Mouse (Mus musculus) heart, adult 2 months (tissue): Measurements from ENCODE around the gene 2310007B03Rik. TPM values are rescaled to one million over a fixed set of nuclear protein-coding genes. Genes with fewer than 3 reads are reported as not detected.

Experiments used
- DNase-seq, 2 experiments: peaks; one replicate each; pipeline ENCODE4 v3.0.0; 2021
- H3K27ac ChIP-seq: fragments of 200-600 bp; 2 replicates; pipeline ENCODE4 v1.8.1; 2022
- H3K27me3 ChIP-seq: fragments of 200-500 bp; 2 replicates; pipeline ENCODE4 v1.6.1; 2012; ENCODE audit warnings: mild to moderate bottlenecking, low read length, inconsistent platforms, mixed read lengths; ENCODE audit not compliant: control insufficient read depth, insufficient read depth
- H3K36me3 ChIP-seq: fragments of 200-500 bp; 2 replicates; pipeline ENCODE4 v1.6.1; 2012; ENCODE audit warnings: low read length, inconsistent platforms; ENCODE audit not compliant: control insufficient read depth, insufficient read depth
- H3K4me1 ChIP-seq: fragments of 200-500 bp; 2 replicates; pipeline ENCODE4 v1.6.1; 2011; ENCODE audit warnings: low read length; ENCODE audit not compliant: control insufficient read depth, insufficient read depth
- H3K4me3 ChIP-seq: fragments of 200-600 bp; 2 replicates; pipeline ENCODE4 v1.8.1; 2022
- H3K79me2 ChIP-seq: fragments of 200-500 bp; replicated peaks from 2 replicates; pipeline ENCODE4 v1.6.1; 2012; ENCODE audit warnings: mild to moderate bottlenecking, inconsistent platforms, low read length, moderate library complexity, mixed read lengths; ENCODE audit not compliant: control insufficient read depth, insufficient read depth
- H3K9ac ChIP-seq: fragments of 200-500 bp; 2 replicates; pipeline ENCODE4 v1.6.1; 2012; ENCODE audit warnings: low read depth, mild to moderate bottlenecking, control low read depth, inconsistent platforms, low read length, mixed read lengths
- CTCF ChIP-seq: fragments of 200-600 bp; IDR thresholded peaks from 2 replicates; pipeline ENCODE4 v1.8.1; 2022; ENCODE audit warnings: antibody characterized with exemption, mild to moderate bottlenecking, moderate library complexity
- EP300 ChIP-seq: fragments of 200-500 bp; IDR thresholded peaks from 2 replicates; pipeline ENCODE4 v1.6.1; 2011; ENCODE audit warnings: low read depth, low read length, control low read depth; ENCODE audit not compliant: insufficient read depth
- POLR2A ChIP-seq: fragments of 200-500 bp; IDR thresholded peaks from 2 replicates; pipeline ENCODE4 v1.6.1; 2011; ENCODE audit warnings: mild to moderate bottlenecking, low read depth, low read length, control low read depth; ENCODE audit not compliant: insufficient read depth
- WGBS: fragments of 180-500 bp; shearing (Covaris S2); methylation state at CpG from one replicate; pipeline ENCODE4 v1.1.7; 2018; 5-methylcytosine and 5-hydroxymethylcytosine counted together
- intact Hi-C: fragments of 180-260 bp; cut with DNase I; formaldehyde crosslinking; loops from one replicate; pipeline ENCODE4 v1.15.1; 2025
- polyA plus RNA-seq: library from polyadenylated mRNA; depleted of rRNA; stranded (reverse); fragments of >200 nt; gene quantifications from 2 replicates; pipeline ENCODE4 v1.2.3, GENCODE M21; 2012
- total RNA-seq, 2 experiments: library from RNA; stranded (reverse); gene quantifications; 2 replicates each; pipeline ENCODE4 v1.2.3; 2021

2310007B03Rik gene
- total and polyA plus RNA-seq, 3 experiments, result 0.82 TPM; not detected in 2

- Histone ChIP-seq H3K4me1 (no peaks in the 10 kb centered on the region), H3K4me3 (no peak overlapping the region), H3K27ac (no peak overlapping the region), H3K36me3 (no peaks in the 10 kb centered on the region), H3K9ac (no peak overlapping the region), H3K27me3 (no peaks in the 10 kb centered on the region), H3K79me2 (no peaks in the 10 kb centered on the region)
- intact Hi-C loops, result no loop called here
- 81% methylated on average over 3 of the region's 3 CpGs for WGBS
- no peak for DNase-seq
- TF ChIP-seq POLR2A (no peak), CTCF (no peak), EP300 (no peak)
These were observed 34.2 kb upstream of the 2310007B03Rik start for GRCm38 (mm10) chr1:93194961-93195360.

- intact Hi-C loops, result no loop called here
- H3K4me3 ChIP-seq, result no peak overlapping the region
- no peaks in the 10 kb centered on the region for H3K36me3 ChIP-seq
- no peak for DNase-seq
- no peaks in the 10 kb centered on the region for H3K27me3 ChIP-seq
- H3K79me2 ChIP-seq, result no peaks in the 10 kb centered on the region
- TF ChIP-seq CTCF (no peak), EP300 (no peak), POLR2A (no peak)
- no peaks in the 10 kb centered on the region for H3K4me1 ChIP-seq
- H3K9ac ChIP-seq, result no peak overlapping the region
- no peak overlapping the region for H3K27ac ChIP-seq
- 34% methylated on average over 11 of the region's 17 CpGs for WGBS
These were observed 30.1 kb upstream of the 2310007B03Rik start for GRCm38 (mm10) chr1:93190726-93191305.

DNA sequence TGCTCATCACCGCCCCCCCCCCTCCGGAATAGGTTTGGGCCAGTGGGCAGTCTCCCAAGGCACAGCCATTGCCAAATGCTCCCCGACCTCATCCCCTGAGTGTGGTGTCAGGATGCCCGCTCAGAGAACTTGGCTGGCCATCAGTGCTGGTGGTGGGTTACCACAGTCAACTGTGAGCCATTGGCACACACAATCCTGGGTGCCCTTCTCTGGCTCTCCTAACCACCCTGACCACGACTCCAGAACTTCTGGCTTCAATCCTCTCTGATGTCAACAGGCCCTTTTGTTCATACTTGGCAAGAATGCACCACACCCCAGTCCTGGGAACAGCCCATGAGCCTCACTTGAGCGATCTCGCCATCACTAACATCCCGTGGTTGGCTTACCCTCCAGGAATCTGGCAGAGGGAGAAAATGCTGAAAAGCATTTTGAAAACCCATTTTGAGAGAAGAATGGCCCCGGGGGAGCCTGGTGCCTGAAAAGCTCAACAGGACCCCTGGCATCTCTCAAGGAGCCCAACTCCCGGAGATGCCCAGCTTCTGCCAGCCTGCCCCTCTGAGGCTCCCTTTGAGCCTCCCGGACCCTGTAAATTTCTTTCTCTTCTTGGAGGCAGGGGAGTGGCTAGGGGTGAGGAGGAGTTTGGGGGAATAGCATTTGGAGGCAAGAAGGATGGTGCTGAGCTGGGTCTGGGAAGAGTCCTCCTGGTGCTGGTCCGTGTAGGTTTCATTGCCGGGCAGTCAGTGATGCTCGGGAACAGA, 23.5 kb upstream of the 2310007B03Rik start:
- Histone ChIP-seq H3K9ac (no peak overlapping the region), H3K36me3 (no peaks in the 10 kb centered on the region), H3K27me3 (no peaks in the 10 kb centered on the region), H3K27ac (no peak overlapping the region), H3K4me1 (no peaks in the 10 kb centered on the region), H3K4me3 (no peak overlapping the region), H3K79me2 (no peaks in the 10 kb centered on the region)
- no peak for DNase-seq
- WGBS, result 63% methylated on average over 14 of the region's 14 CpGs
- intact Hi-C loops, result no loop called here
- no peak for TF ChIP-seq EP300
- TF ChIP-seq POLR2A, result no peak
- TF ChIP-seq CTCF, result no peak

DNA sequence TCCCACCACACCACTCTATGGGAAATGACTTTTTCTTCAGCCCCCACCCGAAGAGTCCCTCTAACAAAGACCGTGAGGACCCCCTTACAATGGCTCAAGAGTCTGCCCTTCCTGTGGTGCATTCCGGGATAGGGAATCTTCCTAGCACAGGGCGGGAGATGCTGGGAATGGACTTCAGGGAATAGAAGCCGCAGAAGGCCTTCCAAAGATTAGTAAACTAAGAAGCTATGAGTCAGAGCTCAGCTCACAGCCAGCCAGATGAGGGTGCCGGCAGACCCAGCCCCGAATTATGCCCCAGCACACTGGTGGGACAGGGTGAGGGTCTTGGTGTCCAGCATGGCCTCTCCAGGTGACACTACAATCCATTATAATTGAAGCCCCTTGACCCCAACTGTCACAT, 21.5 kb upstream of the 2310007B03Rik start:
- Histone ChIP-seq H3K79me2 (no peaks in the 10 kb centered on the region), H3K9ac (no peak overlapping the region), H3K27ac (no peak overlapping the region), H3K27me3 (no peaks in the 10 kb centered on the region), H3K4me1 (no peaks in the 10 kb centered on the region), H3K36me3 (no peaks in the 10 kb centered on the region), H3K4me3 (no peak overlapping the region)
- 83% methylated on average over 7 of the region's 7 CpGs for WGBS
- intact Hi-C loops, result no loop called here
- no peak for TF ChIP-seq EP300
- TF ChIP-seq POLR2A, result no peak
- no peak for TF ChIP-seq CTCF
- DNase-seq, result no peak

- no peaks in the 10 kb centered on the region for H3K79me2 ChIP-seq
- TF ChIP-seq EP300 (no peak), POLR2A (no peak), CTCF (no peak)
- WGBS, result 9% methylated on average over 44 of the region's 44 CpGs
- peak overlapping the region; percentile 29 for H3K9ac ChIP-seq
- peak; percentile 73 to 76 for DNase-seq
- no peak overlapping the region for H3K4me3 ChIP-seq
- intact Hi-C loops, result loop anchor here (5.0 kb wide), 2 partner anchors 41 to 166 kb away; partner anchors contain the start of genes Pask and Ppp1r7
- no peaks in the 10 kb centered on the region; the same call in 1 of the 2 replicates for H3K27me3 ChIP-seq
- H3K36me3 ChIP-seq, result no peaks in the 10 kb centered on the region
- H3K4me1 ChIP-seq, result no peaks in the 10 kb centered on the region; the same call in 1 of the 2 replicates
- no peak overlapping the region for H3K27ac ChIP-seq
These were observed 16.0 kb upstream of the 2310007B03Rik start for GRCm38 (mm10) chr1:93176525-93177332.

GRCm38 (mm10) chr1:93175849-93176248, 15.1 kb upstream of the 2310007B03Rik start:
- Histone ChIP-seq H3K27ac (no peak overlapping the region), H3K79me2 (no peaks in the 10 kb centered on the region), H3K4me3 (no peak overlapping the region), H3K4me1 (no peaks in the 10 kb centered on the region; the same call in 1 of the 2 replicates), H3K27me3 (no peaks in the 10 kb centered on the region; the same call in 1 of the 2 replicates), H3K9ac (no peak overlapping the region), H3K36me3 (no peaks in the 10 kb centered on the region)
- WGBS, result 47% methylated on average over 6 of the region's 6 CpGs
- TF ChIP-seq POLR2A (no peak), EP300 (no peak), CTCF (no peak)
- intact Hi-C loops, result loop anchor here (5.0 kb wide), 2 partner anchors 41 to 166 kb away; partner anchors contain the start of genes Pask and Ppp1r7
- DNase-seq, result no peak
